Mouse (Mus musculus): ENCODE measurements around the gene Slc44a2. TPM values are rescaled to one million over a fixed set of nuclear protein-coding genes. Genes with fewer than 3 reads are reported as not detected.
A peak's percentile ranks its signal among the peaks of the same experiment; 100 is the strongest.
"Not testable (repeated sequence)": the region's sequence is repeated elsewhere in the genome, so short reads cannot be mapped to it uniquely, and the experiment has no call there.

The Slc44a2 gene
- total RNA-seq (2021): 10 to 100 TPM; 50.8 to 54.6 TPM

DNA sequence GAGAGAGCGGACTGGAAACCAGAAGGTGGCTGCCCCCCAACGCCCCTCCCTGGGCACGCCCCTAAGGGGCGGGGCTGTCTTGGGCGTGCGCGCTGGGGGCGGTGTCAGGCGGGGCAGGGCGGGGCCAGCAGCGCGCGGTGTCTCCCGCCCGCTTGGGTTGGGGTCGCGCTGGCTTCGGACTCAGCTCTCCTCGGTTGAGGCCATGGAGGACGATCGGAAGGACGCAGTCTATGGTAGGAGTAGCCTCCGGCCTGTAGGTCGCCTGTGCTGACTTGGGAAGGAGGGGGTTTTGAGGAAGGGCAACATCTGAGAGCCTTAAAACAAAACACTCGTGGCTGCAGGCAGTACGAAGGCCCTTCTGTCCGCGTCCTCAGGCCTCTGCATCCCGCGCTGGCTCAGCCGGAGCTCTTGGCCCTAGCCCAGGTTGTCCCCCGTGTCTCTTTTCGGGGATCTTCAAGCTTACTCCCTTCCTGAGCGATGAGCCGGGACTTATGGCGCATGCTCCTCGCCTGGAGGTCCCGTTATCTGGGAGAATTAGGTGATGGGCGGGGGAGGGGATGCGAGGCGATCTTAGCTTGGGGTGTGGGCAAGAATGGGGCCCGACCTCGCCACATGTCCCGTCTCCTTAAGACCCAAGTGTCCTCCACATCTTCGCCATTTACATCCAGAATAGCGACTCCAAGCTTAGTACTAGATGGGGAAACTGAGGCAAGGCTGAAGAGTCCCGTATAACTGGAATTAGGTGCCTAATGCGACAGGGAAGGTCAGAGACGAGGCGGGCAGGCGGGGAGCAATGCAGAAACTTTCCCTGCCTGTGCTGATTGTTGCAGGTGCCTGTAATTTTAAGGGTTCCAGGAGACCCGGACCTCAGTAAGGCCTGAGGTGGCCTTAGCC lies at the start of gene Slc44a2:
TSS of gene Slc44a2 (plus strand) at position 80 of the 894 bp plus-strand sequence.
- DNase-seq (ENCODE audit: extremely low spot score in 1 of 2, low spot score in 1 of 2): peak; percentile 70 to 75

DNA sequence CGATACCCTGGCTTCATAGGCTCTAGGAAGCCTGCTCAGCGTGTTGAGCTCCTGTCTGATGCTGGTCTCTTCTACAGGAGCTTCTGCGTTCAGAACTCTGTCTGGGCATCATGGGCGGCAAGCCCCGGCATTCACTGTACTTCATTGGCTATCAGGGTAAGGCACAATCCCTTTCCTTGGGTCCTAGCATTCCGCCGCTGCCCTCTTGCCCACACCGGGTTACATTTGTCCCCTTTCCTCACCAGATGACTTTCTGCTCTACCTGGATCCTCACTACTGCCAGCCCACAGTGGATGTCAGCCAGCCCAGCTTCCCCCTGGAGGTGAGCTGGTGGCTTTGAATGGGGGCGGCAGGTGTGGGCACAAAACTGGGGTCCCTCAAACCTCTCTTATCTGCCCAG lies 48.1 kb upstream of the Slc44a2 start:
- no peak for DNase-seq (ENCODE audit: extremely low spot score in 1 of 2, low spot score in 1 of 2)

DNA sequence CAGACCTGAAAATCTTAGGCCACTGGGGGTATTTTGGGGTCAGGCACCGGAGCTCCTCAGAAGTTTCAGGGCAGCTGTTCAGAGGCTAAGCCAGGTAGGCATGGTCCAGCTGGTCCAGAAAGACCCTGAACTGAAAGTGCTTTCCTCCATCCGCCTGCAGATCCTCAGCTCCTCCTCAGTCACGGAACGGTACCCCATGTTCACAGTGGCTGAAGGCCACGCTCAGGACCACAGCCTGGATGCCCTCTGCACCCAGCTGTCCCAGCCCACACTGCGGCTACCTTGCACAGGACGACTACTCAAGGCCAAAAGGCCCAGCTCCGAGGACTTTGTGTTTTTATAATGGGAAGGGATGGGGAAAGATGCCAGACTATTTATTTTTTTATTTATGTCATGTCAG lies 47.4 kb upstream of the Slc44a2 start:
- no peak for DNase-seq (ENCODE audit: extremely low spot score in 1 of 2, low spot score in 1 of 2)

- no peak for DNase-seq (ENCODE audit: extremely low spot score in 1 of 2, low spot score in 1 of 2)
Measured at GRCm38 (mm10) chr9:21273520-21274228, 46.8 kb upstream of the Slc44a2 start.

DNA sequence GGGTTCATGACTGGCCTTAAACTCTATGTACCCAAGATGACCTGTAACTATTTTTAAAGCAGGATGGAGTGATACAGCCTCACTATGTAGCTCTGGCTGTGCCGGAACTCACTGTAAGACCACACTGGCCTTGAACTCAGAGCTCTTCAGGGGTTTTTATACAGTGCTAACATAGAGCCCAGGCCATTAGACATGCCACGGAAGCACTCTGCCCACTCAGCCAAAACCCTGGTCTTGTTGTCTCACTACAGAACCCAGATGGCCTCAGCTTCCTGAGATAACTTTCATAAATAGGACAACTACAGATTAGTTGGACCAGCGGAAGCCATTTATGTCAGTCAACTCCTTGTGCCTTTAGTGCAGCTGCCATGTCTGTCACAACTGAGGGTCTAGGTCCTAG lies 46.2 kb upstream of the Slc44a2 start:
- DNase-seq (ENCODE audit: extremely low spot score in 1 of 2, low spot score in 1 of 2): no peak

- DNase-seq (ENCODE audit: extremely low spot score in 1 of 2, low spot score in 1 of 2): no peak
Measured at GRCm38 (mm10) chr9:21275013-21275710, 45.3 kb upstream of the Slc44a2 start.

GRCm38 (mm10) chr9:21275727-21276126 lies 44.8 kb upstream of the Slc44a2 start:
- no peak for DNase-seq (ENCODE audit: extremely low spot score in 1 of 2, low spot score in 1 of 2)

DNA sequence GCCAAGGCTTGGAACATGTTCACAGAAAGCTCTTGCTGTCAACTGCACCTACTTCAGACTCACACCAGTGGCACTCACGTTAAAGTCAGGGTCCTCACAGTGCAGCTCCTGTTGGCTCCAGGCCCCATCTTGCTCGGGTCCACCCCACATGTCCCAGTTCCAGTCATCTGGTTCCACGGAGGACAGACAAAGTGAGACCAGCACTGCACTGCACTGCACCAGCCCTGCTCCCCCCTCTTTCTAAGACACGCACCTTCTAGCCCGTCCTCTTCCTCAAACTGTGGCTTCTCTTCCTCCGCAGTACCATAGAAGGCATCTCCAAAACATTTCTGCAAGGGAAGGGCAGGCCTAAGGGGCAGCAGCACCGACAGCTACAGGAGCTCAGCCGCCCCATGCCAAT lies 44.2 kb upstream of the Slc44a2 start:
- DNase-seq (ENCODE audit: extremely low spot score in 1 of 2, low spot score in 1 of 2): no peak

- DNase-seq (ENCODE audit: extremely low spot score in 1 of 2, low spot score in 1 of 2): no peak
Measured at GRCm38 (mm10) chr9:21277776-21278175, 42.7 kb upstream of the Slc44a2 start.

GRCm38 (mm10) chr9:21283591-21283990 lies 36.9 kb upstream of the Slc44a2 start:
- no peak for DNase-seq (ENCODE audit: extremely low spot score in 1 of 2, low spot score in 1 of 2)

- no peak for DNase-seq (ENCODE audit: extremely low spot score in 1 of 2, low spot score in 1 of 2)
Measured at GRCm38 (mm10) chr9:21283994-21284393, 36.5 kb upstream of the Slc44a2 start.

- DNase-seq (ENCODE audit: extremely low spot score in 1 of 2, low spot score in 1 of 2): no peak
Measured at GRCm38 (mm10) chr9:21286753-21287152, 33.7 kb upstream of the Slc44a2 start.

- DNase-seq (ENCODE audit: extremely low spot score in 1 of 2, low spot score in 1 of 2): peak; percentile 88 to 91
Measured at GRCm38 (mm10) chr9:21287571-21288402, 32.7 kb upstream of the Slc44a2 start, which contains the start of gene Kri1. Gene Kri1, minus strand, starts transcription at chr9:21287969.

GRCm38 (mm10) chr9:21288404-21289336 lies 31.8 kb upstream of the Slc44a2 start:
- no peak for DNase-seq (ENCODE audit: extremely low spot score in 1 of 2, low spot score in 1 of 2)

GRCm38 (mm10) chr9:21289337-21289671 lies 31.2 kb upstream of the Slc44a2 start:
- DNase-seq (ENCODE audit: extremely low spot score in 1 of 2, low spot score in 1 of 2): no peak

- DNase-seq (ENCODE audit: extremely low spot score in 1 of 2, low spot score in 1 of 2): no peak
Measured at GRCm38 (mm10) chr9:21290589-21290988, 29.9 kb upstream of the Slc44a2 start.

- DNase-seq (ENCODE audit: extremely low spot score in 1 of 2, low spot score in 1 of 2): peak; percentile 94 to 97
Measured at GRCm38 (mm10) chr9:21291022-21291787, 29.3 kb upstream of the Slc44a2 start, which contains the start of gene Cdkn2d. Gene Cdkn2d, minus strand, starts transcription at chr9:21291407.

- DNase-seq (ENCODE audit: extremely low spot score in 1 of 2, low spot score in 1 of 2): not testable (repeated sequence)
Measured at GRCm38 (mm10) chr9:21291868-21292267, 28.6 kb upstream of the Slc44a2 start.

Data from layer of hippocampus, postnatal 25 days (tissue).